Mouse (Mus musculus): Measurements from ENCODE around the gene Cttnbp2nl.

The Cttnbp2nl gene

GRCm38 (mm10) chr3:105052937-105053697 lies at the start of gene Cttnbp2nl:
TSS of gene Cttnbp2nl (minus strand) at chr3:105053146.
- TF ChIP-seq GATA4 (IDR thresholded peaks at IDR 0.05; ENCODE audit: insufficient replicate concordance, low read length), result no peak; the same call in 1 of the 2 replicates

DNA sequence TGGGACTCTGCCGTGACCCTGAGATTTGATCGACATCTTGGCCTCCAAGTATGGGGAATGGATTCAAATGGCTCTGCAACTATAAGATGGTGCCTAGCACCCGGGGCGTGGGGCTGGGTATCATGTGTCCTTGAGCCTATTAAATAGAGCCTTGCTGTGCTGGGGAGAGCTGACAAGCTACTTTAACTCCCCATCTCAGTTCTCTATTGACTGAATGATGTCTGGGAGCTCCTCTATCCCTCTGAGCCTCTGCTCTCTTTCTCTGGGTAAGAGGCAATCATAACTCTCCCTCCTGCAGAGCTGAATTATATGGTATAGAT lies 47.3 kb upstream of the Cttnbp2nl start:
- TF ChIP-seq GATA4 (IDR thresholded peaks at IDR 0.05; ENCODE audit: insufficient replicate concordance, low read length), result no peak

- TF ChIP-seq GATA4 (IDR thresholded peaks at IDR 0.05; ENCODE audit: insufficient replicate concordance, low read length), result no peak
These were observed 46.8 kb upstream of the Cttnbp2nl start for GRCm38 (mm10) chr3:105099526-105100269.

DNA sequence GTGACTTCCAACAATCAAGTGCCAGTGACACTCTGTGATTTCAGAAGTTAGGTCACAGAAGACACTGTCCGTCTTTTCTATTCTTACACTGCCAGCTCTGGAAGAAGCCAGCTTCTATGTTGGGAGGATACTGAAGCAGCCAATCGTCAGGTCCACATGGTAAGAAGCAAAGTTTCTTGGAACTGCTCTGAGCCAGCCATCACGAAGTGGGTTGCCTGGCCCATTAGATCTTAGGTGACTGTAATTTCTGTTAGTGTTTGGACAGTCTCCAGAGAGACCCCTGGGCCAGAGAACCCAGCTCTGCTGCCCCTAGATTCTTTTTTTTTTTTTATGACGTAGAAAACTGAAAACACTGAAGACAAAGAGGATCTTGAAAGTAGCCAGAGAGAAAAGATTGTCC lies 44.6 kb upstream of the Cttnbp2nl start:
- no peak for TF ChIP-seq GATA4 (IDR thresholded peaks at IDR 0.05; ENCODE audit: insufficient replicate concordance, low read length)

GRCm38 (mm10) chr3:105095026-105095425 lies 42.1 kb upstream of the Cttnbp2nl start:
- TF ChIP-seq GATA4 (IDR thresholded peaks at IDR 0.05; ENCODE audit: insufficient replicate concordance, low read length), result no peak

DNA sequence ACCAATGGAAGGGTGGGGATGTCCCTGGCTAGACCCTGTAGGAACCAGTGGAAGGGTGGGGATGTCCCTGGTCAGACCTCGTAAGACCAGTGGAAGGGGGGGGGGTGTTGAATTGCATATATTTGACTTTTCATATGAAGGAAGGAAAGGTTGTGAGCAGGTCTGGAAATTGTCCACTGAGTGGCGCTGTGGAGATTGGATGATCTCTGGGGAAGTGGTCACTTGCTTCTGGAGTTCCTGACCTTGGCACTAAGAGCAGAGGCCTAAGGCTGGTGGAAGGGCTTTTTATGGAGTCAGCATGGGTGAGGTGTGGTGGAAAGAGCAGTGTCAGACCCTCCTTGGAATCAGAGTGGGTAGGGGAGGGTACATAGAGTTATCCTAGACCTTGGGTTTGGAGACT lies 41.5 kb upstream of the Cttnbp2nl start:
- TF ChIP-seq GATA4 (IDR thresholded peaks at IDR 0.05; ENCODE audit: insufficient replicate concordance, low read length), result no peak

GRCm38 (mm10) chr3:105092721-105093505 lies 40.0 kb upstream of the Cttnbp2nl start:
- TF ChIP-seq GATA4 (IDR thresholded peaks at IDR 0.05; ENCODE audit: insufficient replicate concordance, low read length), result no peak

DNA sequence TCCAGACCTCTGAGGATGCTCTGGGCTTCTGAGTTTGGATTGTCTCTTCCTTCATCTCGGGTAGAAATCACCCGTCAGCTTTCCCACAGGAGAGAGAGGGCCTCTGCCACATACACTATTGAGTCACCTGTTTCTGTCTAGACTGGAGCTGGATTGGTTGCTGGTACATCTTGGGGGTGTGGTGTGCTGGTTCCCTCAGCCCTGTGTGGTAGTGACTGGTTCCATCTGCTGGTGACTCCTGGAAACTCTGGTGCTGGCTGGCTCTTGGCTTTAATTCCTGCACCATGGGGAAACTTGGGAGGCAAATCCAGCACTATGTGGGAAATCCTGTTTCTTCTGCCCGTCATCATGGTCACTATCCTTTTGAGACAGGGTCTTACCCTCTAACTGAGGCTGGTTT lies 38.0 kb upstream of the Cttnbp2nl start:
- no peak for TF ChIP-seq GATA4 (IDR thresholded peaks at IDR 0.05; ENCODE audit: insufficient replicate concordance, low read length)

- no peak for TF ChIP-seq GATA4 (IDR thresholded peaks at IDR 0.05; ENCODE audit: insufficient replicate concordance, low read length)
These were observed 37.2 kb upstream of the Cttnbp2nl start for GRCm38 (mm10) chr3:105090147-105090546.

GRCm38 (mm10) chr3:105088638-105089037 lies 35.7 kb upstream of the Cttnbp2nl start:
- no peak for TF ChIP-seq GATA4 (IDR thresholded peaks at IDR 0.05; ENCODE audit: insufficient replicate concordance, low read length)

GRCm38 (mm10) chr3:105087344-105087743 lies 34.4 kb upstream of the Cttnbp2nl start:
- TF ChIP-seq GATA4 (IDR thresholded peaks at IDR 0.05; ENCODE audit: insufficient replicate concordance, low read length), result no peak

- TF ChIP-seq GATA4 (IDR thresholded peaks at IDR 0.05; ENCODE audit: insufficient replicate concordance, low read length), result no peak
These were observed 25.4 kb upstream of the Cttnbp2nl start for GRCm38 (mm10) chr3:105078231-105078826.

GRCm38 (mm10) chr3:105075796-105076195 lies 22.9 kb upstream of the Cttnbp2nl start:
- no peak for TF ChIP-seq GATA4 (IDR thresholded peaks at IDR 0.05; ENCODE audit: insufficient replicate concordance, low read length)

GRCm38 (mm10) chr3:105072536-105072935 lies 19.6 kb upstream of the Cttnbp2nl start:
- no peak for TF ChIP-seq GATA4 (IDR thresholded peaks at IDR 0.05; ENCODE audit: insufficient replicate concordance, low read length)

DNA sequence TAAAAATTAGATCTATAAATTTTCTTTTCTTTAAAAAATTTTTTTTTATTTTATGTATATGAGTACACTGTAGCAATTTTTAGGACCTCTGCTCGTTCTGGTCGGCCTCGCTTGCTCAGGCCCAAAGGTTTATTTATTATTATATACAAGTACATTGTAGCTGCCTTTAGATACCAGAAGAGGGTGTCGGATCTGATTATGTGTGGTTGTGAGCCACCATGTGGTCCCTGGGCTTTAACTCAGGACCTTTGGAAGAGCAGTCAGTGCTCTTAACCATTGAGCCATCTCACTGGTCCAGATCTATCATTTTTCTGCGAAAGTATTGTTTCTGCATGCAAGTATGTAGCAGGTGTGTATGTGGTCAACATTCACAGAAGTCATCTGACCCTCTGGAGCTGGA lies 18.3 kb upstream of the Cttnbp2nl start:
- TF ChIP-seq GATA4 (IDR thresholded peaks at IDR 0.05; ENCODE audit: insufficient replicate concordance, low read length), result no peak

Measured in liver, adult (tissue).